Mouse (Mus musculus): ENCODE measurements around the gene Prss38. TPM values are rescaled to one million over a fixed set of nuclear protein-coding genes. Genes with fewer than 3 reads are reported as not detected.

The Prss38 gene
- polyA plus RNA-seq, 1 experiment = not detected

DNA sequence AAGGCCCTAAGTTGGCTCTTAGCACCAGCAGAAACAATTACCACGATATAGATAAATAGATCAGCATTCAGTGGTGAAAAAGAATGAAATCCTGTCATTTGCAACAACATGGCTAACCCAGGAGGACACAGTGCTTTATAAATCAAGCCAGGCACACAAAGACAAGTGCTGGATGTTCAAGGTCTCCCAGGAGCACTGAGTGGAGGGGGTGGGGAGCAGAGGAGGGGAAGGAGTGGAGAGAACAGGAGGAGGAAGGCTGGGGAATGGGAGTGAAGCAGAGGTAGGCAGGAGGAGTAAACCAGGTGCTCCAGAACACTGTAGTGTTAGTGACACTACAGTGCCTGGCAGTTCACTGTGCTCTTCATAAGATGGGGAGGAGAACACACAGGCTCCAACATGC is 30.3 kb upstream of the Prss38 start:
- H3K27ac ChIP-seq (ENCODE audit: control insufficient read depth, insufficient read depth, low read depth, low read length, poor library complexity) = no peak overlapping the region
- H3K4me3 ChIP-seq (replicated peaks; ENCODE audit: control insufficient read depth, low read depth, low read length) = no peak overlapping the region
- H3K4me1 ChIP-seq (ENCODE audit: control insufficient read depth, insufficient read depth, low read length) = no peaks in the 10 kb centered on the region
- WGBS = 79% methylated on average over 1 of the region's 1 CpGs
- no peak for TF ChIP-seq CTCF (IDR thresholded peaks at IDR 0.05; ENCODE audit: control insufficient read depth, insufficient read depth, low read length)
- TF ChIP-seq POLR2A (IDR thresholded peaks at IDR 0.05; ENCODE audit: borderline replicate concordance, control insufficient read depth, low read depth, low read length) = no peak

DNA sequence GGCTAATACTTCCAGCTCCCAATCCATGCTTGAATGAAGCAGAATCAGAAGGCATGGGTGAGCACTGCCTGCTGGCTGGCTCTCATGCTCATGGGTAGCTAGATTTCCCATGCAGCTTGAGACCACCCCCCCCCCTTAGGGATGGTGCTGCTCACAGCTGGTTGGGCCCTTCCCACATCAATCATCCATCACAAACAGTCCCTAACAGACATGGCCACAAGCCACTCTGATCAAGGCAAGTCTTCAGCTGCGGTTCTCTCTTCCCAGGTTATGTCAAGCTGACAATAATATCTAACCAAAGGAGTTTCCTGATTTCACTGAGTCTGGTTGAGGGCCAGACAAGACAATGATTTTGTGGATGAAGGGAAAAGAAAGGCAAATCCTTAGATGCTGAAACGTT is 25.4 kb upstream of the Prss38 start:
- Histone ChIP-seq H3K27ac (ENCODE audit: control insufficient read depth, insufficient read depth, low read depth, low read length, poor library complexity) (no peak overlapping the region), H3K4me3 (replicated peaks; ENCODE audit: control insufficient read depth, low read depth, low read length) (no peak overlapping the region), H3K4me1 (ENCODE audit: control insufficient read depth, insufficient read depth, low read length) (no peaks in the 10 kb centered on the region)
- no peak for TF ChIP-seq POLR2A (IDR thresholded peaks at IDR 0.05; ENCODE audit: borderline replicate concordance, control insufficient read depth, low read depth, low read length)
- TF ChIP-seq CTCF (IDR thresholded peaks at IDR 0.05; ENCODE audit: control insufficient read depth, insufficient read depth, low read length) = no peak
- WGBS = 75% methylated on average over 2 of the region's 2 CpGs

DNA sequence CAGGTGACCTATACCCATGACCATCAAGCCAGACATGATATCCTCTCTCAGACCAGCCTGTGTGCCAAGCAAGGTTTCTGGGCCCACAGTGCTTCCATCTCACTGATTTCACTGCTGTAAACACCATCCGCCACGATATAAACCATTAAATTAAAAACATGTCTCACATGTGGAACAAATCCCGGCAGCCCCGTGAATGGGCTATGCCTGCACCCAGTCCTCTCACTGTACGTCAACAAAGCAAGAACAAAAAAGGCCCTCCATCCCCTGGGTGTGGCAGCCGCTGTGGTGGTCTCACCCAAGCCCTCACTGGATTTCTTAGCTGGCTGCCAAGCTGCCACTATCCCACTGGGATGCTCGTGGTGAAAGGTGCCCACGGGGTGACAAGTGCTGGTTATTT is 24.4 kb upstream of the Prss38 start:
- no peak overlapping the region for H3K4me3 ChIP-seq (replicated peaks; ENCODE audit: control insufficient read depth, low read depth, low read length)
- 83% methylated on average over 8 of the region's 8 CpGs for WGBS
- no peak overlapping the region for H3K27ac ChIP-seq (ENCODE audit: control insufficient read depth, insufficient read depth, low read depth, low read length, poor library complexity)
- TF ChIP-seq CTCF (IDR thresholded peaks at IDR 0.05; ENCODE audit: control insufficient read depth, insufficient read depth, low read length) (no peak), POLR2A (IDR thresholded peaks at IDR 0.05; ENCODE audit: borderline replicate concordance, control insufficient read depth, low read depth, low read length) (no peak)
- H3K4me1 ChIP-seq (ENCODE audit: control insufficient read depth, insufficient read depth, low read length) = no peaks in the 10 kb centered on the region

DNA sequence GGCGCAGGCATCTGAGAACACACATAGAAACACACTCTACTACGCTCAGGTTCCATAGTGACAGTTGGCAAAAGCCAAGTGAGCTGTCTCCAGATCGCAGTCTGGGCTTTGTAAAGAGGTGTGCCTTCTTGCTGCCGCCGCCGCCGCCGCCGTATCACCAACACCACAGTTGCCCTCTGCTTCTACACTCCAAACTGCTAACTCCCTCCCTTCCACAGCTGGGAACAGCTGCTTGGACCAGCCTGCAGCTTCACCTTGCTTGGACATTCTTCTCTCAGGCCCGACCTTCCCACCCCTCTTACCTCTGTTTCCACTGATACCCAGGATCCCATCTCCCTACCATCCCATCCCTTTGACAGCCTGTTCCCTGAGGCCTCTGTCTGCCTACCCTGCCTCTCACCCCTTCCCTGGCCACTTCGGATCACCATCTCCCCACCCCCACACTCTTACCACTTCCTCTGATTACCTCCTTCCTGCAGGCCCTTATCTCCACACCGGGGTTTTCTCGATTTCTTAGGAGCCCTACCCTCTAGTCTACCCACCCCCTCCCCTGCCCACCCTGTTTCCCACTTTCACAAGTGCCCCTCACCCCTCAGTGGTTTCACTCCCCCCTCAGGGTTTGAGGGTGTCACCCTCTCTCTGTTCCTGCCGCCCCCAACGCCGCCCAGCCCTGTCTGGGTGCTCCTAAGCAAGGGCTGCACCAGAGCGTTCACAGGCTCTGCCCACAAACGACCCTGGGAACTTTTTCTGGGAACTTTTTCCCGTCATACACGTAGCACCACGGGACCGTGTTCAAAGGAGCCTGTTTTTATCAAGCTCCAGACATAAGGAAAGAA is 22.3 kb upstream of the Prss38 start:
- H3K4me3 ChIP-seq (replicated peaks; ENCODE audit: control insufficient read depth, low read depth, low read length) = no peak overlapping the region
- TF ChIP-seq POLR2A (IDR thresholded peaks at IDR 0.05; ENCODE audit: borderline replicate concordance, control insufficient read depth, low read depth, low read length) = no peak
- no peak for TF ChIP-seq CTCF (IDR thresholded peaks at IDR 0.05; ENCODE audit: control insufficient read depth, insufficient read depth, low read length)
- 18% methylated on average over 22 of the region's 22 CpGs for WGBS
- H3K4me1 ChIP-seq (ENCODE audit: control insufficient read depth, insufficient read depth, low read length) = no peaks in the 10 kb centered on the region
- no peak overlapping the region for H3K27ac ChIP-seq (ENCODE audit: control insufficient read depth, insufficient read depth, low read depth, low read length, poor library complexity)

DNA sequence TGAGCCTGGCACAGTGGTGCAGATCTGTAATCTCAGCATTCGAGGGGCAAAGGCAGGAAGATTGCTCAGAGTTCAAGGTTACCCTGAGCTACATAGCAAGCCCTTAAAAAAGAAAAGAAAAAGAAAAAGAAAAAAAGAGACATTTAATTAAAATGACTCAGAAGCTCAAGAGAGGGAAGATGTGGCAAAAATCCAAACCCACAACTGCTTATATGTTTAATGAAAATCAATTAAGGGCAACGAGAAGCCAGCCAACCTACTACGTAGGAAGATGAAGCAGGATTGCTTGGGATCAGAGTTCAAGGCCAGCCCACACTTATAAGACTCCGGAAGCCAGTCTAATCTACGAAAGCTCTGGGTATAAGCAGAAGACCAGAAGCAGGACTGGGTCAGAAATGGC is 19.0 kb upstream of the Prss38 start:
- Histone ChIP-seq H3K4me1 (ENCODE audit: control insufficient read depth, insufficient read depth, low read length) (no peaks in the 10 kb centered on the region), H3K27ac (ENCODE audit: control insufficient read depth, insufficient read depth, low read depth, low read length, poor library complexity) (no peak overlapping the region), H3K4me3 (replicated peaks; ENCODE audit: control insufficient read depth, low read depth, low read length) (no peak overlapping the region)
- WGBS = 58% methylated on average over 5 of the region's 5 CpGs
- TF ChIP-seq POLR2A (IDR thresholded peaks at IDR 0.05; ENCODE audit: borderline replicate concordance, control insufficient read depth, low read depth, low read length) = no peak

DNA sequence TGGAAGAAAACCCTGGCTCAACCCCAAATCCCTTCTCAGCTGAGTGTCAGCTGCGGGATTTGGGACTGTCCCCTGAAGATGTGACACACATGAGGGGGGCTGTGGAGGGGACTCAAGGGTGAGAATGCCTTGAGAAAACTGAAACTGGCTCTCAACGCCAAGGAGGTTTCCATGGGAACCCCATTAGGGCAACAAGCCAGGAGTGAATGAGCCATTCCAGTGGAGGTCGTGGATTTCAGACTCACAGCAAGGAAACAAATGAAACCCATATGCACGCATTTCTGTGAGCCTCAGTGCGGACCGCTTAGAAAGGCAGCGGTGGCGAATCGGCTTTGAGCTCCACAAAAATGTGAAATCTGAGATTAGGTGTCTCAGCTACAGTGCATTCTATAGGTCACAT is 18.1 kb upstream of the Prss38 start:
- WGBS = 75% methylated on average over 9 of the region's 9 CpGs
- Histone ChIP-seq H3K27ac (ENCODE audit: control insufficient read depth, insufficient read depth, low read depth, low read length, poor library complexity) (no peak overlapping the region), H3K4me1 (ENCODE audit: control insufficient read depth, insufficient read depth, low read length) (no peaks in the 10 kb centered on the region), H3K4me3 (replicated peaks; ENCODE audit: control insufficient read depth, low read depth, low read length) (no peak overlapping the region)
- TF ChIP-seq POLR2A (IDR thresholded peaks at IDR 0.05; ENCODE audit: borderline replicate concordance, control insufficient read depth, low read depth, low read length) (no peak), CTCF (IDR thresholded peaks at IDR 0.05; ENCODE audit: control insufficient read depth, insufficient read depth, low read length) (no peak)

DNA sequence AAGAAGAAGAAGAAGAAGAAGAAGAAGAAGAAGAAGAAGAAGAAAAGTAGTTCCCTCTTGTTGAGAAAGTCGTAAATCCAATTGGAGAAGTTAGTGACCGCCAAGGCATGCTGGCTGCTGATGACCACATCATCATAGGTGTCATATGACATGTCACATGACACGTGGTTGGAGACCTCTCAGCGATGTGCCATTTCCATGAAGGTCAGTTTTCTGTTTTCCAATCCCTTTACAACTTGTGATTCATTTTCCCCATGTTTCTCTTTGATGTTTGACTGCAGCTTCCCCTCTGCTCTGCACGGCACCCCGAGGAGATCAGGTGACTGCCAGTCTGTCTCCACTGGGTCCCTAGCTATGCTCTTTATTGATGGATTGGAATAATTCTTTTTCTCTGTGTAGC is 16.8 kb upstream of the Prss38 start:
- no peak overlapping the region for H3K27ac ChIP-seq (ENCODE audit: control insufficient read depth, insufficient read depth, low read depth, low read length, poor library complexity)
- no peaks in the 10 kb centered on the region for H3K4me1 ChIP-seq (ENCODE audit: control insufficient read depth, insufficient read depth, low read length)
- H3K4me3 ChIP-seq (replicated peaks; ENCODE audit: control insufficient read depth, low read depth, low read length) = no peak overlapping the region
- 23% methylated on average over 6 of the region's 6 CpGs for WGBS
- TF ChIP-seq CTCF (IDR thresholded peaks at IDR 0.05; ENCODE audit: control insufficient read depth, insufficient read depth, low read length) = no peak
- TF ChIP-seq POLR2A (IDR thresholded peaks at IDR 0.05; ENCODE audit: borderline replicate concordance, control insufficient read depth, low read depth, low read length) = no peak

DNA sequence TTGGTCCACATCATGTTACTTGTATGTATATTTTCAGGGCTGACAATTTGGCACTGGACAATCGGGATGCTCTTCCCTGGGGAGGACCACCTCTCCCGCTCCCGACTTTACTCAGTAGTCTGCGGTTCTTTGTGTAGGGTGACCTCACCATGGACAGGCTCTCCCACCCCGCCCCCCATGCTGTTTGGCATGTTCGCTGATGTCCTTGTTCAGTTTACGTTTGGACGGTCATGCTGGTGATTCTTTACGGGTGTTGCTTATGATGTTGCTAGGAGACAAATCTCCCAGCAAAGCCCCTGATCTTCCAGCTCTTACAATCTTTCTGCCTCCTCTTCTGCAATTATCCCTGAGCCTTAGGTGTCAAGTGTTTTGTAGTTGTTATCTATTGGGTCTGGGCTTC is 15.0 kb upstream of the Prss38 start:
- no peak overlapping the region for H3K4me3 ChIP-seq (replicated peaks; ENCODE audit: control insufficient read depth, low read depth, low read length)
- WGBS = 94% methylated on average over 9 of the region's 9 CpGs
- no peaks in the 10 kb centered on the region for H3K4me1 ChIP-seq (ENCODE audit: control insufficient read depth, insufficient read depth, low read length)
- H3K27ac ChIP-seq (ENCODE audit: control insufficient read depth, insufficient read depth, low read depth, low read length, poor library complexity) = no peak overlapping the region
- TF ChIP-seq CTCF (IDR thresholded peaks at IDR 0.05; ENCODE audit: control insufficient read depth, insufficient read depth, low read length) (no peak), POLR2A (IDR thresholded peaks at IDR 0.05; ENCODE audit: borderline replicate concordance, control insufficient read depth, low read depth, low read length) (no peak)

DNA sequence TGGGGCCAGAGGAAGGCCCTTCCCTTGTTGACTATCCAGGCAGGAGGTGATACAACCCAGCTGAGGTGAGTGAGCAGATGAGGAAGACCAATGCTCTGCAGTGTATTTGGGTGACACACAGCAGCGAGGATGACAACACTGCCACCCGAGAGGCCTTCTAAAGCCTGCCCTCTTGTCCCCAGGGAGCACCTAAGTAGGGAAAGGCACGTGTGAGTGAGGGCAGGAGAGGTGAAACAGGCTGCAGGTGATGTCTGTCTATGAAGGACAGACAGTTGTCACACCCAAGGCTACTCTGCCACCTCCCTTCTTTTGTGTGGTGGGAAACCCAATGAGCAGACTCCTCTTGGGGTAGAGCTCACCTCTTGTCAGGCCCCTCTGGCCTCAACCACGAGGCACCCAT is 14.2 kb upstream of the Prss38 start:
- TF ChIP-seq POLR2A (IDR thresholded peaks at IDR 0.05; ENCODE audit: borderline replicate concordance, control insufficient read depth, low read depth, low read length) (no peak), CTCF (IDR thresholded peaks at IDR 0.05; ENCODE audit: control insufficient read depth, insufficient read depth, low read length) (no peak)
- Histone ChIP-seq H3K4me1 (ENCODE audit: control insufficient read depth, insufficient read depth, low read length) (no peaks in the 10 kb centered on the region), H3K4me3 (replicated peaks; ENCODE audit: control insufficient read depth, low read depth, low read length) (no peak overlapping the region), H3K27ac (ENCODE audit: control insufficient read depth, insufficient read depth, low read depth, low read length, poor library complexity) (no peak overlapping the region)
- WGBS = 59% methylated on average over 4 of the region's 4 CpGs
